Mouse (Mus musculus): Measurements from ENCODE around the gene Pafah1b1. TPM values are rescaled to one million over a fixed set of nuclear protein-coding genes. Genes with fewer than 3 reads are reported as not detected.
A peak's percentile ranks its signal among the peaks of the same experiment; 100 is the strongest.

Gene Pafah1b1
- polyA plus RNA-seq, 1 experiment from 2014 or later: 73.0 TPM

- Histone ChIP-seq H3K4me2 (replicated peaks) (0 out of 2 replicates have a peak overlapping the region, but pooled peaks have one; percentile 15), H3K27me3 (replicated peaks) (no peaks in the 10 kb centered on the region), H3K9ac (no peak overlapping the region), H3K36me3 (peaks cover 15% of the 10 kb centered on the region), H3K4me1 (peaks cover 46% of the 10 kb centered on the region), H3K4me3 (no peak overlapping the region), H3K27ac (no peak overlapping the region), H3K9me3 (no peaks in the 10 kb centered on the region; the same call in 1 of the 2 replicates)
- no peak for ATAC-seq (ENCODE audit: low FRiP score, low read depth)
- WGBS: 76% methylated on average over 6 of the region's 6 CpGs
These were observed 71.1 kb downstream of the Pafah1b1 start for GRCm38 (mm10) chr11:74653385-74653784.

- Histone ChIP-seq H3K4me2 (replicated peaks) (peak overlapping the region; percentile 15; the same call in 1 of the 2 replicates), H3K4me1 (peaks cover 48% of the 10 kb centered on the region)
These were observed 71.7 kb downstream of the Pafah1b1 start for GRCm38 (mm10) chr11:74652791-74653191.

DNA sequence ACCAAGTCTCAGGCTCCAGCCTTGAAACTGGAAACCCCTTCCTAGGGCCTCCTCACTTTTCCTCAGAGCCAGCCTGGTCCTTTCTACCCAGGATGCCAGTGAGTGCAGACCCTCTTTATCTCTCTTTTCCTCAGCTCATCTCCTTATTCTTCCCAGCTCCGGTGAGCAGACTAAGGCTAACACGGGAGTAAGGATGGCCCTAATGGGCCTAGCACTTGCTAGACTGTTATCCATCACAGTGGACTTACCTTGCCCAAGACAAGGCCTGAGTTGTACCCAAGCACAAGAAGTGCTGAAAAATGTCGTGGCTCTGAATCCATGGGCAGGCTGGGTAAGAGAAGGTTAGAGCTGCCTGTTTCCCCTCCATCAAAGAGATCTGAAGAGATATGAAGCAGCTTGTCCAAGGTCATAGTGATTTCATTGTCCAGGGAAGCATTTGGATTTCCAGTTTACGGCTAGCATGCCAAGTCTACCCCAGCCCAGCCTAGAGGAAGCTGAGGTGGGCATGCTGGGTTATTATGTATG is 73.8 kb downstream of the Pafah1b1 start:
- Histone ChIP-seq H3K4me3 (peak overlapping the region; percentile 84), H3K9ac (peak overlapping the region; percentile 80; the same call in 1 of the 2 replicates), H3K4me2 (replicated peaks) (peak overlapping the region; percentile 96), H3K9me3 (no peaks in the 10 kb centered on the region), H3K36me3 (no peaks in the 10 kb centered on the region), H3K4me1 (peaks cover 48% of the 10 kb centered on the region), H3K27me3 (replicated peaks) (no peaks in the 10 kb centered on the region), H3K27ac (no peak overlapping the region)
- ATAC-seq (ENCODE audit: low FRiP score, low read depth): no peak
- WGBS: 61% methylated on average over 4 of the region's 4 CpGs

More at GRCm38 (mm10) chr11:74652791-74653191, 71.7 kb downstream of the Pafah1b1 start:
- no peaks in the 10 kb centered on the region for H3K27me3 ChIP-seq (replicated peaks)
- H3K9me3 ChIP-seq: no peaks in the 10 kb centered on the region
- ATAC-seq (ENCODE audit: low FRiP score, low read depth): no peak
- no peak overlapping the region for H3K4me3 ChIP-seq
- no peak overlapping the region for H3K27ac ChIP-seq
- peaks cover 9% of the 10 kb centered on the region for H3K36me3 ChIP-seq
- peak overlapping the region; percentile 19; the same call in 1 of the 2 replicates for H3K9ac ChIP-seq
- WGBS: 64% methylated on average over 4 of the region's 4 CpGs

GRCm38 (mm10) chr11:74649647-74650551 is 74.6 kb downstream of the Pafah1b1 start:
- peak; percentile 51; the same call in 1 of the 2 replicates for ATAC-seq (ENCODE audit: low FRiP score, low read depth)
- Histone ChIP-seq H3K4me1 (peaks cover 48% of the 10 kb centered on the region), H3K27ac (no peak overlapping the region), H3K4me3 (peak overlapping the region; percentile 84), H3K9ac (peak overlapping the region; percentile 80), H3K36me3 (no peaks in the 10 kb centered on the region), H3K9me3 (no peaks in the 10 kb centered on the region), H3K4me2 (replicated peaks) (peak overlapping the region; percentile 96), H3K27me3 (replicated peaks) (no peaks in the 10 kb centered on the region)
- WGBS: 2% methylated on average over 53 of the region's 53 CpGs

DNA sequence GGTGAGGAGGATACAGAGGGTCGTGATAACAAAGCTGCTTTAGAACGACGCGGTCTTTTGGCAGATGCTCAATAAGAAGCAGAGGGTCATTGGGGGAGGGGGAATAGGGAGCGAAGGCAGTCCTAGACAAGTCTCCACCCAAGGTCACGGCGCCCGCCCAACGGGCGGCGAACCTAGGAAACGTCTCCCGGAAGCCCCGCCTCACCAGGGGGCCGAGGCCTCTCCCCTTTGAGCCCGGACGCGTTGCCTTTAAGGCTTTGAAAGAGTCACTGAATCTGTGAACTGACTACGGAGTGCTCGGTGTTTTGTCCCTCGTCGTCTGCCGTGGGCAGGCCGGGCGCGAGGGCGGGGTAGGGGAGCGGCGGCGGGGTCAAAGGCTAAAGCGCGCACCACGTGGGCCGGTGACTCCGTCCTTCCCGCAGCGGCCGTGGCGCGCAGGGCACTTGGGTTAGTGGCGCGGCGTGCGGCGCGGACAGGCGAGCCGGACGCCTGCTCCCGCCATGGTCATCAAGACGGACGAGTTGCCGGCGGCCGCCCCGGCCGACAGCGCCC is 75.3 kb downstream of the Pafah1b1 start, which contains the start of gene Cluh:
Gene Cluh (plus strand): TSS at position 401 of the 552 bp plus-strand sequence.
- under 1% methylated on average over 58 of the region's 58 CpGs for WGBS
- peak within 1 kb of the TSS; percentile 15; the same call in 1 of the 2 replicates for H3K27ac ChIP-seq
- H3K4me2 ChIP-seq (replicated peaks): peak within 1 kb of the TSS; percentile 96
- peak; percentile 86 for ATAC-seq (ENCODE audit: low FRiP score, low read depth)
- H3K9ac ChIP-seq: peak within 1 kb of the TSS; percentile 80
- H3K27me3 ChIP-seq (replicated peaks): no peaks in the 10 kb centered on the region
- no peaks in the 10 kb centered on the region for H3K36me3 ChIP-seq
- peak within 1 kb of the TSS; percentile 84 for H3K4me3 ChIP-seq
- peaks cover 48% of the 10 kb centered on the region for H3K4me1 ChIP-seq
- H3K9me3 ChIP-seq: no peaks in the 10 kb centered on the region

DNA sequence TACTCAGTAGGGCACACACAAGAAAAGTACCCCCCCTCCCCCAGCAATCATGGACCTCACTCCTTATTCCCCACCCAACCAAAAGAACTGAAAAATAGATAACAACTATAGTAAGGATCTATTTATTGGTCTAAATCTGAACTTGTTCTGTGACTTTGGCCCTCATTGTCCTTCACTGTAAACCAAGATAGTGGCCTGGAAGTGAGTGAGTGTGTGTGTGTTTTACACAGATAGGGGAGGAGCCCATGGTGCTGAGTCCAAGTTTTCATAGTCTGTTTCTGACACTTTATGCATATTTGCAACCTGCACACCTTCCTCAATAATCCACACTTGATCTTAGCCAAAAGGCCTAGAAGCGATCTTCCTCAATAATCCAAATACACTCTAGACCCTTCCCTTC is 75.8 kb downstream of the Pafah1b1 start:
- peak overlapping the region; percentile 84 for H3K4me3 ChIP-seq
- H3K27me3 ChIP-seq (replicated peaks): no peaks in the 10 kb centered on the region
- WGBS: 11% methylated on average over 1 of the region's 1 CpGs
- no peaks in the 10 kb centered on the region for H3K36me3 ChIP-seq
- no peaks in the 10 kb centered on the region for H3K9me3 ChIP-seq
- peaks cover 45% of the 10 kb centered on the region for H3K4me1 ChIP-seq
- peak overlapping the region; percentile 80 for H3K9ac ChIP-seq
- peak overlapping the region; percentile 15; the same call in 1 of the 2 replicates for H3K27ac ChIP-seq
- H3K4me2 ChIP-seq (replicated peaks): peak overlapping the region; percentile 96
- peak; percentile 43 for ATAC-seq (ENCODE audit: low FRiP score, low read depth)

DNA sequence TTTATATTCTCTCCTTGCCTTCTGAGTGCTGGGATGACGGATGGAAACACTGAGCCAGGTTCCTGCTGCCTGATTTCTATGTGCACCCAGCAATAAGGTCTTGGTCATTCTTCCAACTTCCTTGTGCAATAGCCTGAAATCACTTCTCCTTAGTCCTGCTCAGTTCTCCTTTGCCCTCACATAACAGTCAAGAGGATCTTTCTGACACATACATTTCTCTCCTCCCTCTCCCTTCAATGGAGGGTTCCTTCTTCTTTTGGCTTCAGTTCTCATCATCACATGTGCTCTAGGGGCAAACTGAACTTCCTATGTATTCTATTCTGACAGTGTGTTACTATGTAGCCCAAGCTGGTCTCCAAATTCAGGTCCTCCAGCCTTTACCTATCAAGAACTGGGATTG is 76.5 kb downstream of the Pafah1b1 start:
- no peak for ATAC-seq (ENCODE audit: low FRiP score, low read depth)
- H3K4me2 ChIP-seq (replicated peaks): no peak overlapping the region
- H3K9me3 ChIP-seq: no peaks in the 10 kb centered on the region
- H3K27ac ChIP-seq: no peak overlapping the region
- no peaks in the 10 kb centered on the region for H3K36me3 ChIP-seq
- no peaks in the 10 kb centered on the region for H3K27me3 ChIP-seq (replicated peaks)
- H3K4me3 ChIP-seq: no peak overlapping the region
- H3K4me1 ChIP-seq: peaks cover 38% of the 10 kb centered on the region
- WGBS: 88% methylated on average over 1 of the region's 1 CpGs
- no peak overlapping the region for H3K9ac ChIP-seq

GRCm38 (mm10) chr11:74639628-74640027 is 84.8 kb downstream of the Pafah1b1 start:
- Histone ChIP-seq H3K27me3 (replicated peaks) (peaks cover 22% of the 10 kb centered on the region), H3K9me3 (no peaks in the 10 kb centered on the region), H3K36me3 (no peaks in the 10 kb centered on the region), H3K4me2 (replicated peaks) (no peak overlapping the region), H3K9ac (no peak overlapping the region), H3K4me3 (no peak overlapping the region), H3K4me1 (peaks cover 13% of the 10 kb centered on the region; the same call in 1 of the 2 replicates), H3K27ac (no peak overlapping the region)
- 76% methylated on average over 1 of the region's 1 CpGs for WGBS
- no peak for ATAC-seq (ENCODE audit: low FRiP score, low read depth)

DNA sequence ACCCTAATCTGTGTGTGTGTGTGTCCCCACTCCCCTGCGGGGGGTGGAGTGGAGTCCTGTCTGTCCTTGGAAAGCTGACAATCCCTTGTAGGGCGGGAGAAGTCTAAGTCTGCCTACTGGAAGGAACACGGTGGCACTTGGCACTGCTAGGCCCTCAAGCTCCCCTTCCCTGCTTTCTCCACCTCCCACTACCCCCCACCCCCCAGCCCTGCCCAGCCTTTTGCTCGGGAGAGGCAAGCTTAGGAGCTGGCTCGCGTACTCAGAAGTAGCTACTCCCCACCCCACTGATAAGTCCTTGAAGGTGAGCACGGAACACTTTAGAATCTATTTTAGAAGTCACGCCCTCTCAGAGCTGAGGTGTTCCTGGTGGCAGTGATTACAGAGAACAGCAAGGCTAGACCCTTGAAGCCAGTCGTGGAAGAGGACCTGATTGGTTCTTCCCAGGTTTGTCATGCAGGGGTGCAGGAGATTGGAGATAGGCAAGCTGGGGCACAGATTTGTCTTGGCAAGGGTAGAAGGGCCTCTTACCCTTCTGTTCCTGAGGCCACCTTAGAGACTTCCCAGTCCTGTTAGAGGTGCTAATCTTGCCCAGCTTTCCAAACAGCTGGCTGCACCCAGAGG is 85.6 kb downstream of the Pafah1b1 start:
- ATAC-seq (ENCODE audit: low FRiP score, low read depth): peak; percentile 27; the same call in 1 of the 2 replicates
- Histone ChIP-seq H3K9me3 (no peaks in the 10 kb centered on the region), H3K4me1 (peaks cover 13% of the 10 kb centered on the region; the same call in 1 of the 2 replicates), H3K4me3 (peak overlapping the region; percentile 61), H3K36me3 (no peaks in the 10 kb centered on the region), H3K9ac (peak overlapping the region; percentile 86), H3K4me2 (replicated peaks) (peak overlapping the region; percentile 92), H3K27me3 (replicated peaks) (peaks cover 22% of the 10 kb centered on the region), H3K27ac (peak overlapping the region; percentile 76; the same call in 1 of the 2 replicates)
- WGBS: 8% methylated on average over 9 of the region's 9 CpGs

- ATAC-seq (ENCODE audit: low FRiP score, low read depth): peak; percentile 82
These were observed 86.3 kb downstream of the Pafah1b1 start for GRCm38 (mm10) chr11:74637971-74638790.

DNA sequence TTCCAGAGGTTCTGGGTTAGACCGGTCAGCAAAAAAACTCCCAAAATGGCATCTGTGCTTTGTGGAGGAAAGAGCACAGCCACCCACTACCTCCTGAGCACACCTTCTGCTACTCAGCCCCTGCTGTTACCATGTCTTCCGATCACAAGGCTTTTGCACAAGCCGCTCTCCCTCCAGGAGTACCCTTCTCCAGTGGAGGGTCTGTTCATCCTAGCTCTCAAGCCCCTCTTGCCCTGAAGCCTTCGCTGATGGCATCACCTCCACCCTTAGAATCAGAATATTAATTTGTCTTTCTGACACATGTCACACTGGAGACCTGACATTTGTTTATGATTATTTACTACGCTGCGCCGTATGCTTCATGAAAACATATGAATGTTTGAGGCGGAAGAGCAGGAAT is 87.0 kb downstream of the Pafah1b1 start:
- no peaks in the 10 kb centered on the region for H3K9me3 ChIP-seq
- 25% methylated on average over 8 of the region's 8 CpGs for WGBS
- H3K27ac ChIP-seq: 0 out of 2 replicates have a peak overlapping the region, but pooled peaks have one; percentile 76
- H3K27me3 ChIP-seq (replicated peaks): peaks cover 18% of the 10 kb centered on the region
- peak overlapping the region; percentile 61 for H3K4me3 ChIP-seq
- peak overlapping the region; percentile 86 for H3K9ac ChIP-seq
- H3K4me2 ChIP-seq (replicated peaks): peak overlapping the region; percentile 92
- H3K4me1 ChIP-seq: peaks cover 13% of the 10 kb centered on the region; the same call in 1 of the 2 replicates
- H3K36me3 ChIP-seq: no peaks in the 10 kb centered on the region
- no peak for ATAC-seq (ENCODE audit: low FRiP score, low read depth)

More at GRCm38 (mm10) chr11:74637971-74638790, 86.3 kb downstream of the Pafah1b1 start:
- Histone ChIP-seq H3K9me3 (no peaks in the 10 kb centered on the region), H3K9ac (peak overlapping the region; percentile 86), H3K36me3 (no peaks in the 10 kb centered on the region), H3K27me3 (replicated peaks) (peaks cover 22% of the 10 kb centered on the region), H3K27ac (peak overlapping the region; percentile 76), H3K4me2 (replicated peaks) (peak overlapping the region; percentile 92), H3K4me3 (peak overlapping the region; percentile 61), H3K4me1 (peaks cover 13% of the 10 kb centered on the region; the same call in 1 of the 2 replicates)
- under 1% methylated on average over 86 of the region's 86 CpGs for WGBS

All from neural tube, embryonic 12.5 days (tissue).